Mouse (Mus musculus) embryonic facial prominence, embryonic 11.5 days (tissue): ENCODE results near the gene Fabp3. TPM values are rescaled to one million over a fixed set of nuclear protein-coding genes. Genes with fewer than 3 reads are reported as not detected.

Source experiments
- ATAC-seq: fragments of 200-750 bp; cut with Nextera tagmentation; replicated peaks from 2 replicates; pipeline ENCODE4 v1.8.0; 2017; ENCODE audit warnings: low read depth; ENCODE audit not compliant: insufficient number of reproducible peaks, low FRiP score, low TSS enrichment
- DNase-seq: peaks from one replicate; pipeline ENCODE4 v3.0.0-alpha.2; 2015; ENCODE audit warnings: low spot score
- H3K27ac ChIP-seq: fragments of 300-500 bp; sonication (generic); replicated peaks from 2 replicates; pipeline ENCODE4 v1.5.1; 2014; ENCODE audit warnings: mild to moderate bottlenecking, low read depth, low read length, control low read depth
- H3K27me3 ChIP-seq: fragments of 300-500 bp; sonication (generic); 2 replicates; pipeline ENCODE4 v1.6.1; 2014; ENCODE audit warnings: mild to moderate bottlenecking, low read length, moderate library complexity, mixed read lengths; ENCODE audit not compliant: control insufficient read depth, insufficient read depth
- H3K36me3 ChIP-seq: fragments of 300-500 bp; sonication (generic); replicated peaks from 2 replicates; pipeline ENCODE4 v1.6.1; 2014; ENCODE audit warnings: low read depth, mild to moderate bottlenecking, low read length, moderate library complexity, mixed read lengths; ENCODE audit not compliant: control insufficient read depth, insufficient read depth
- H3K4me1 ChIP-seq: fragments of 300-500 bp; sonication (generic); 2 replicates; pipeline ENCODE4 v1.6.1; 2014; ENCODE audit warnings: low read length, mixed read lengths; ENCODE audit not compliant: control insufficient read depth, insufficient read depth
- H3K4me2 ChIP-seq: fragments of 300-500 bp; sonication (generic); 2 replicates; pipeline ENCODE4 v1.6.1; 2014; ENCODE audit warnings: low read depth, mild to moderate bottlenecking, control low read depth, low read length, moderate library complexity
- H3K4me3 ChIP-seq: fragments of 300-500 bp; sonication (generic); 2 replicates; pipeline ENCODE4 v1.5.1; 2014; ENCODE audit warnings: low read depth, low read length, control low read depth
- H3K9ac ChIP-seq: fragments of 300-500 bp; sonication (generic); replicated peaks from 2 replicates; pipeline ENCODE4 v1.6.1; 2014; ENCODE audit warnings: mild to moderate bottlenecking, control low read depth, low read length
- H3K9me3 ChIP-seq: fragments of 300-500 bp; sonication (generic); replicated peaks from 2 replicates; pipeline ENCODE4 v1.6.1; 2016; ENCODE audit warnings: mild to moderate bottlenecking, low read length, inconsistent platforms, mixed read lengths; ENCODE audit not compliant: control insufficient read depth
- WGBS: fragments of 180-500 bp; shearing (Covaris S2); extraction: QIAGEN DNeasy Blood & Tissue Kit; methylation state at CpG from one replicate; pipeline ENCODE4 v1.1.7; 2014; 5-methylcytosine and 5-hydroxymethylcytosine counted together
- polyA plus RNA-seq: library from polyadenylated mRNA; unstranded; fragments of >200 nt; fragmentation: Nextera tagmentation; extraction: Ambion mirVana; gene quantifications from 2 replicates; pipeline ENCODE4 v1.2.1, GENCODE M21; 2014

Fabp3 gene
- polyA plus RNA-seq, 1 experiment from 2014 or later, result 12.4 TPM

DNA sequence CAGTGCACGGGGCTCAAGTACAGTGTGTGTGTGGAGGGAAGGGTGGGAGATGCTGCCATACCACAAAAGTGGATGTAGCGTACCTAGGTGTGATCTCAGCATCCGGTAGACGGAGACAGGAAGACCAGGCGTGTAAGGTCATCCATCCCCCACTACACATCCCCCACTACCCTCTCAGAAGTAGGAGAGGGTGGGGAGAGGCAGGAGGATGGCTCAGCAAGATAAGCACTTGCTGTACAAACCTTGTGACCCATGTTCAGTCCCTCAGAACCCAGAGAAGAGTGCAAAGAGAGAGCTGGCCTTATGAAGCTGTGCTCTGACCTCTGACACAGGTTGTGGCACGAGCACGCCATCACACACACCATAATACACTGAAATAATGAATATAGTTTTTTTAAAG is 13.2 kb downstream of the Fabp3 start:
- peaks cover 6% of the 10 kb centered on the region; the same call in 1 of the 2 replicates for H3K36me3 ChIP-seq

DNA sequence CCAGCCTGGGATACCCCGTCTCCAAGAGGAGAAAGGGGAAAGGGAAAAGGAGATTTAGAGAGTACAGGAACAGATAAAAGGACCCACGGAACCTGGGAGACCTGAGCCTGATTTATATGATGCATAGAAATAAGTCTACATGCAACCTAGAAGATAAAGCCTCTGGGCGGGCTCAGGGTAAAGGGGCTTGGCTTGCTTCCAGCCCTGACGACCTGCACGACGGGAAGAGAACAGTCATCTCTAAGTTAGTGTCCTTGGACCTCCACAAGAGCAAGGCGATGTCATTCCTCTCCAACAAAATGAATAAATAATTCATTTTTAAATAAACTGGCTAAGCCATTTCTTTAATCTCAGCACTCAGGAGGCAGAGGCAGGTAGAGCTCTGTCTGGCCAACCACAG is 14.2 kb downstream of the Fabp3 start:
- Histone ChIP-seq H3K4me2 (no peak overlapping the region), H3K36me3 (peaks cover 6% of the 10 kb centered on the region; the same call in 1 of the 2 replicates)
- ATAC-seq, result no peak

More for the DNA sequence above, 13.2 kb downstream of the Fabp3 start:
- H3K4me2 ChIP-seq, result no peak overlapping the region
- no peaks in the 10 kb centered on the region for H3K4me1 ChIP-seq
- no peak overlapping the region for H3K27ac ChIP-seq
- H3K9ac ChIP-seq, result no peak overlapping the region
- 96% methylated on average over 7 of the region's 7 CpGs for WGBS
- DNase-seq (no peak), ATAC-seq (no peak)
- no peak overlapping the region for H3K4me3 ChIP-seq
- H3K27me3 ChIP-seq, result no peaks in the 10 kb centered on the region
- H3K9me3 ChIP-seq, result no peaks in the 10 kb centered on the region

DNA sequence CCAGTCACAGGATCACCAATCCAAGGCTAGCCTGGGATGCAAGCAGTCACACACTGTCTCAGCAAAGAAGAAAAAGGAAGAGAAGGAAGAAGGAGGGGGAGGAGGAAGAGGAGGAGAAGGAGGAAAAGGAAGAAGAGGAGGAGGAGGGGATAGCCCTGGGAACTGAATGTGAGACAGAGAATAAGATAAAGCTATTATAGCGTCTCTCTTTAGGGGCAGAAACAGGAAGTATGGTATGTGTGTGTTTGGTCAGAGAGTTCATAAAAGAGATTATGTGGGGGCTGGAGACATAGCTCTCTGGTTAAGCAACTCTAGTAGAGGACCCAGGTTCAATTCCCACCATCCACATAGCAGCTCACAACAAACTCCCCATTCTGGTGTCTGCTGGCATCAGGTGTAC is 14.8 kb downstream of the Fabp3 start:
- Histone ChIP-seq H3K9ac (no peak overlapping the region), H3K4me2 (no peak overlapping the region), H3K9me3 (no peaks in the 10 kb centered on the region), H3K4me1 (no peaks in the 10 kb centered on the region), H3K36me3 (peaks cover 6% of the 10 kb centered on the region; the same call in 1 of the 2 replicates), H3K27me3 (no peaks in the 10 kb centered on the region), H3K27ac (no peak overlapping the region), H3K4me3 (no peak overlapping the region)
- DNase-seq (no peak), ATAC-seq (no peak)
- 59% methylated on average over 1 of the region's 1 CpGs for WGBS

More for the DNA sequence above, 14.2 kb downstream of the Fabp3 start:
- WGBS, result 91% methylated on average over 7 of the region's 7 CpGs
- Histone ChIP-seq H3K9me3 (no peaks in the 10 kb centered on the region), H3K27ac (no peak overlapping the region), H3K4me3 (no peak overlapping the region), H3K27me3 (no peaks in the 10 kb centered on the region), H3K9ac (no peak overlapping the region), H3K4me1 (no peaks in the 10 kb centered on the region)
- DNase-seq, result no peak

DNA sequence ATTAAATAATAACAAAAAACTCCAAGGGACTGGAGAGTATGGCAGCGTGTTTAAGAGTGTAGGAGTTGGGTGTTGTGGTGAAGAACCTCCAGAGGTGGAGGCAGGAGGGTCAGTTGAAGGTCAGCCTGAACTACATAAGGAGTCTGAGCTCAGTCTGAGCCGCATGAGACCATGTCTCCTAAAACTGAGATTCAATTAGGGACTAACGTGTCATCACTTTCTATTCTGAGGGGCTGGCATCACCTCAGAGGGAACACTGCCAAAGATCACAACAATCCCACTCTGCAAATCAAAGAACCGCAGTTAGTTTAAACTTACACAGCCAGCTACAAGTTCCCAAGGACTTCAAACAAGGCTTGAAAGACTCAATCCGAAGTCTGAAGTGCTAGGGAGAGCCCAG is 15.2 kb downstream of the Fabp3 start:
- Histone ChIP-seq H3K9me3 (no peaks in the 10 kb centered on the region), H3K27me3 (no peaks in the 10 kb centered on the region), H3K9ac (no peak overlapping the region), H3K4me2 (no peak overlapping the region), H3K27ac (no peak overlapping the region), H3K4me1 (no peaks in the 10 kb centered on the region), H3K36me3 (peaks cover 6% of the 10 kb centered on the region; the same call in 1 of the 2 replicates), H3K4me3 (no peak overlapping the region)
- WGBS, result 90% methylated on average over 5 of the region's 5 CpGs
- no peak for DNase-seq
- ATAC-seq, result no peak

DNA sequence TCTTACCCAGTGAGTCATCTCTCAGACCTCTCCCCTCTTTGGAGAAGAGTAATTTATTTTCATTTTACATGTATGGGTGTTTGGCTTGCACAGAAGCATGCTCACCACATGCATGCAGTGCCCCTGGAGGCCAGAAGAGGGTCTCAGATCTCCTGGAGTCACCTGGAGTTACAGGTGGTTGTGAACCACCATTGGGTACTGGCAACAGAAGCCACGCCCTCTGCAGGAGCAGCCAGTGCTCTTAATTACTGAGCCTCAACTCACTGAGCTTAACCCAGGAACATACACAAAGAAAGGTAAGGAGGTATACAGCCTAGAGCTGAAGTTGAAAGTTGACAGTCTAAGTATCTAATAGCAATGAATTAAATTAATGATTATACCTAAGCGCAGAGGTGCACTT is 17.1 kb downstream of the Fabp3 start:
- Histone ChIP-seq H3K4me1 (no peaks in the 10 kb centered on the region), H3K27ac (no peak overlapping the region), H3K4me2 (no peak overlapping the region), H3K36me3 (peaks cover 6% of the 10 kb centered on the region; the same call in 1 of the 2 replicates), H3K9ac (no peak overlapping the region), H3K9me3 (no peaks in the 10 kb centered on the region), H3K4me3 (no peak overlapping the region), H3K27me3 (no peaks in the 10 kb centered on the region)
- WGBS, result 95% methylated on average over 2 of the region's 2 CpGs
- no peak for DNase-seq
- ATAC-seq, result no peak

DNA sequence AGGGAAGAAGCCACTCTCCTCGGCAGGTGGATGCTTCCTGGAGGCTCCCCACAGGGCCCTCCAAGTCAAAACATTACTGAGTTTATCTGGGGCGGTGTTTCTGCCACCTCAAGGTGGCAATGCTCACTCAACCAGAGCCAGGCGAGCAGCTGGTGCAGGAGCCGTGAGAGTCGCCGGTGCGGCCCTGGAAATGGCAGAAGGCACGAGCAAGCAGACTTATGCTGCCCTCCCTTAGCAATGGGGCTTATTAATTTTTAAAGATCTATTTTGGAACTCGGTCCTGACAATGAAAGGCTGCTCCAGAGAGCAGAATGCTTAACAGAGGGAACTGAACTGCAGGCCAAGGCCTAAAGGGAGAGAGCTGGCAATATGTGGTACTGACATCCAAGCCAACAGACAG is 19.0 kb downstream of the Fabp3 start:
- H3K27ac ChIP-seq, result no peak overlapping the region
- WGBS, result 85% methylated on average over 9 of the region's 9 CpGs
- H3K4me3 ChIP-seq, result no peak overlapping the region
- DNase-seq (no peak), ATAC-seq (no peak)
- H3K9me3 ChIP-seq, result no peaks in the 10 kb centered on the region
- no peaks in the 10 kb centered on the region for H3K27me3 ChIP-seq
- H3K4me2 ChIP-seq, result no peak overlapping the region
- H3K4me1 ChIP-seq, result no peaks in the 10 kb centered on the region
- H3K36me3 ChIP-seq, result peaks cover 6% of the 10 kb centered on the region; the same call in 1 of the 2 replicates
- H3K9ac ChIP-seq, result no peak overlapping the region

DNA sequence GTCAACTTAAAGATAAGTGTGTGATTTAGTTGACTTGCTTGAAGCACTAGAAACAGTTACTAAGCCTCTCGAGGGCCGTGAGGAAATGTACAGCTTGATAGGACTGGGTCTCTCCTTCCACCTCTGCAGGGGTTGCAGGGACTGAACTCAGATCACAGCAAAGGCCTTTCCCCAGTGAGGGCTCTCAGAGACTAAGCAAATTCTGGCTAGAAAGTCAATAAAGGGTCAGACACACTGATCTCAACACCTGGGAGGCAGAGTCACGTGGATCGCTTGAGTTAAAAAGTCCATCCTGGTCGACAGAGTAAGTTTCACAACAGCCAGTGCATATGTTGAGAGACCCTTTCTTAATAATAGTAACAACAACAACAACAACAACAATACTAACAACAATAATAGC is 27.5 kb downstream of the Fabp3 start:
- no peaks in the 10 kb centered on the region for H3K4me1 ChIP-seq
- ATAC-seq, result no peak
- H3K9ac ChIP-seq, result no peak overlapping the region
- WGBS, result 88% methylated on average over 5 of the region's 5 CpGs
- H3K4me3 ChIP-seq, result no peak overlapping the region
- no peaks in the 10 kb centered on the region for H3K9me3 ChIP-seq
- DNase-seq, result no peak
- H3K27me3 ChIP-seq, result no peaks in the 10 kb centered on the region
- no peak overlapping the region for H3K4me2 ChIP-seq
- H3K36me3 ChIP-seq, result peaks cover 3% of the 10 kb centered on the region
- H3K27ac ChIP-seq, result no peak overlapping the region

DNA sequence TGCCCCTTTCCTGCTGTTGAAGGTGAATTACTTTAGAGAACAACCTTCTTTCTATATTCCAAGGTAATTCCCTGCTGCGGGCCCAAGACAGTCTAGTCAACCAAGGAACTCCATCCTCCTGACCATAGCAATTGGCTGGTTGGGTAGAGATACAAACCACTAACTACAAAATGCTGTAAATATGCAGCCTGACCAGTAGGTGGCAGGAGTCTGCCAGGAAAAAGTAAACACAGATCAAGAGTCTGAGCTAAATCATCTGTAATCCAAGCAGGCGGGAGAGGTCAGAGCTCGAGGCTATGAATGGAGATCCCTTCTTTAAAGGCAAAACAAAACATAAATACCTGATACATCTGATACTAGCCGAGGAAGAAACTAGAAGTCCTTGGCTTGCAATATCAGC is 33.3 kb downstream of the Fabp3 start:
- no peaks in the 10 kb centered on the region for H3K27me3 ChIP-seq
- H3K4me3 ChIP-seq, result no peak overlapping the region
- peak; percentile 78 for DNase-seq
- H3K36me3 ChIP-seq, result peaks cover 3% of the 10 kb centered on the region
- no peak overlapping the region for H3K9ac ChIP-seq
- WGBS, result 26% methylated on average over 4 of the region's 4 CpGs
- H3K4me1 ChIP-seq, result no peaks in the 10 kb centered on the region
- ATAC-seq, result no peak
- H3K4me2 ChIP-seq, result no peak overlapping the region
- no peak overlapping the region for H3K27ac ChIP-seq
- no peaks in the 10 kb centered on the region for H3K9me3 ChIP-seq
